Mouse (Mus musculus) kidney, embryonic 14.5 days (tissue): Measurements from ENCODE around the gene Chst8. TPM values are rescaled to one million over a fixed set of nuclear protein-coding genes. Genes with fewer than 3 reads are reported as not detected.
A peak's percentile ranks its signal among the peaks of the same experiment; 100 is the strongest.

Source experiments
- ATAC-seq: fragments of 200-750 bp; cut with Nextera tagmentation; 2 replicates; pipeline ENCODE4 v1.8.0; 2017; ENCODE audit warnings: moderate number of reproducible peaks, mild to moderate bottlenecking, moderate TSS enrichment, moderate library complexity; ENCODE audit not compliant: low FRiP score, low TSS enrichment
- H3K27ac ChIP-seq: fragments of 300-500 bp; sonication (generic); 2 replicates; pipeline ENCODE4 v1.5.1; 2014; ENCODE audit warnings: low read depth, mild to moderate bottlenecking, low read length, moderate library complexity, mixed read lengths
- H3K27me3 ChIP-seq: fragments of 300-500 bp; sonication (generic); 2 replicates; pipeline ENCODE4 v1.6.1; 2014; ENCODE audit warnings: mild to moderate bottlenecking, low read length; ENCODE audit not compliant: control insufficient read depth, insufficient read depth
- H3K36me3 ChIP-seq: fragments of 300-500 bp; sonication (generic); 2 replicates; pipeline ENCODE4 v1.6.1; 2014; ENCODE audit warnings: low read length, mixed read lengths; ENCODE audit not compliant: control insufficient read depth, insufficient read depth
- H3K4me1 ChIP-seq: fragments of 300-500 bp; sonication (generic); 2 replicates; pipeline ENCODE4 v1.6.1; 2014; ENCODE audit warnings: low read length, mixed read lengths; ENCODE audit not compliant: control insufficient read depth, insufficient read depth
- H3K4me2 ChIP-seq: fragments of 300-500 bp; sonication (generic); replicated peaks from 2 replicates; pipeline ENCODE4 v1.6.1; 2014; ENCODE audit warnings: low read depth, mild to moderate bottlenecking, low read length
- H3K4me3 ChIP-seq: fragments of 300-500 bp; sonication (generic); 2 replicates; pipeline ENCODE4 v1.5.1; 2014; ENCODE audit warnings: mild to moderate bottlenecking, low read length
- H3K9ac ChIP-seq: fragments of 300-500 bp; sonication (generic); 2 replicates; pipeline ENCODE4 v1.6.1; 2014; ENCODE audit warnings: low read depth, mild to moderate bottlenecking, low read length, moderate library complexity
- H3K9me3 ChIP-seq: fragments of 300-500 bp; sonication (generic); 2 replicates; pipeline ENCODE4 v1.6.1; 2016; ENCODE audit warnings: low read length; ENCODE audit not compliant: control insufficient read depth
- WGBS: fragments of 180-500 bp; shearing (Covaris S2); extraction: QIAGEN DNeasy Blood & Tissue Kit; methylation state at CpG from one replicate; pipeline ENCODE4 v1.1.7; 2014; 5-methylcytosine and 5-hydroxymethylcytosine counted together
- polyA plus RNA-seq: library from polyadenylated mRNA; unstranded; fragments of >200 nt; fragmentation: Nextera tagmentation; extraction: Ambion mirVana; gene quantifications from 2 replicates; pipeline ENCODE4 v1.2.1, GENCODE M21; 2014

Gene Chst8
- polyA plus RNA-seq, 1 experiment from 2014 or later = 8.7 TPM

- Histone ChIP-seq H3K9ac (no peak overlapping the region), H3K27me3 (no peaks in the 10 kb centered on the region), H3K27ac (no peak overlapping the region), H3K36me3 (no peaks in the 10 kb centered on the region), H3K4me3 (no peak overlapping the region), H3K4me2 (no peak overlapping the region), H3K4me1 (no peaks in the 10 kb centered on the region), H3K9me3 (no peaks in the 10 kb centered on the region; the same call in 1 of the 2 replicates)
- 89% methylated on average over 4 of the region's 4 CpGs for WGBS
- no peak for ATAC-seq
Observed at GRCm38 (mm10) chr7:34838231-34838630, 25.7 kb upstream of the Chst8 start.

DNA sequence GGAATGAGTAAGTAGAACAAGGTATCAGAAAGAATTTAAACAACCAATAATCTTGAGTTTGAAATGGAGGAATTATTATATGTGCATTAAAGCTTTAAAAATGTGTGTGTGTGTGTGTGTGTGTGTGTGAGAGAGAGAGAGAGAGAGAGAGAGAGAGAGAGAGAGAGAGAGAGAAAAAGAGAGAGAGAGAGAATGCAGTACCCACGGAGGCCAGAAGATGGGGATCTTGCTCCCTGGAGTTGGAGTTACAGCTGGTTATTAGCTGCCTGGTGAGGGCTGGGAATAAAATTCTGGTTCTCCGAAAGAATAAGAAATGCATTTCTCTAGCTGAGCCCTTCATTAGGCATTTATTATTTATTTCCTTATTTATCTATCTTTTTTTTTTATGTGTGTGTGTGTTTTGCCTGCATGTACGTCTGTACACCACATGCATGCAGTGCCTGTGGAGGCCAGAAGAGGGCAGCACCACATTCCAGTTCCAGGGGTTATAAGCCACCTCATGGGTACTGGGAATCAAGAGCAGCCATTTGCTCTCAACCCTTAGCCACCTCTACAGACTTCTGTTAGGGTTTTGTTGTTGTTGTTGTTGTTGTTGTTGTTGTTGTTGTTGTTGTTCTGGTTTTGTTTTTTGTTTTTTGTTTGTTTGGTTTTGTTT, 13.9 kb upstream of the Chst8 start:
- Histone ChIP-seq H3K27ac (no peak overlapping the region), H3K4me3 (no peak overlapping the region), H3K4me1 (no peaks in the 10 kb centered on the region), H3K9ac (no peak overlapping the region), H3K4me2 (no peak overlapping the region), H3K9me3 (no peaks in the 10 kb centered on the region), H3K36me3 (no peaks in the 10 kb centered on the region), H3K27me3 (no peaks in the 10 kb centered on the region)
- no peak for ATAC-seq
- WGBS = 48% methylated on average over 3 of the region's 3 CpGs

- Histone ChIP-seq H3K27ac (no peak overlapping the region), H3K9me3 (no peaks in the 10 kb centered on the region), H3K4me1 (no peaks in the 10 kb centered on the region), H3K4me2 (no peak overlapping the region), H3K9ac (no peak overlapping the region), H3K27me3 (no peaks in the 10 kb centered on the region), H3K36me3 (no peaks in the 10 kb centered on the region), H3K4me3 (no peak overlapping the region)
- ATAC-seq = no peak
- 86% methylated on average over 9 of the region's 9 CpGs for WGBS
Observed at GRCm38 (mm10) chr7:34821587-34821986, 9.1 kb upstream of the Chst8 start.

DNA sequence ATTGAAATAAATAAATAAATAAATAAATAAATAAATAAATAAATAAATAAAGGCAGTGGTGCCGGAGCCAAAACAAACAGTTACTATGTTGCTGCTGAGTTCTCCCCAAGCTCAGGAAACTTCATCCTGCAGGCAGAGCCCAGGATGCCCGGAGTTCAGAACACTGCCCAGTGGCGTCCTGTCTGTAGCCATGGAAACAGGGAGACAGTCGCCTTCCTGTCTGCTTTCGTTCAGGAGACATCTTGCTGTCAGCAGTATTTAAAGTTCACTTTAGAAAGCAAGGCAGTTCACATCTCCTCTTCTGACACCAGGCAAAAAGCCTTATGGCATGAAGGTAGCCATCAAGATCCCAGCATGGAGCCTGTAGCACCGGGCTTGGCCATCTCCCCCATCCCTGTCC, 8.0 kb upstream of the Chst8 start:
- no peak overlapping the region for H3K4me2 ChIP-seq
- ATAC-seq = no peak
- no peaks in the 10 kb centered on the region for H3K4me1 ChIP-seq
- H3K27ac ChIP-seq = no peak overlapping the region
- H3K27me3 ChIP-seq = no peaks in the 10 kb centered on the region
- no peaks in the 10 kb centered on the region for H3K36me3 ChIP-seq
- no peaks in the 10 kb centered on the region for H3K9me3 ChIP-seq
- no peak overlapping the region for H3K9ac ChIP-seq
- H3K4me3 ChIP-seq = no peak overlapping the region
- 28% methylated on average over 6 of the region's 6 CpGs for WGBS

DNA sequence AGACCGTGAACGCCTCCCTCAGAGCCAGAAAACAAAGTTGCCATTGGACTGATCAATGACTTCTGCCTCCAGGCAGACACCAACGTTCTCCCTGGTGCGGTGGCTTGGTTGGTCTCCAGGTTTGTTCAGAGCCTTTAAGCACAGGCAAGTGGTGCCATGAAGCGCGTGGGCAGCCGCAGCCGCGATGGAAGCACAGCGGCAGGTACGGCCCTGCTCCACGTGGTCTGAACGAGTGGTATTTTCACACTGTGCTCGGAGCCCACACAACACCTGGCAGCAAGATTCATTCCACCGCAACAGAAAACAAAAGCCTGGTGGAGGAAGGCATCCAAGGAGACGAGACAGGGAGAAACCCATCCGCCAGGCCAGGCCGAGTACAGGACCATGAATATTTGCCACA, 7.3 kb upstream of the Chst8 start:
- H3K4me2 ChIP-seq = no peak overlapping the region
- H3K36me3 ChIP-seq = no peaks in the 10 kb centered on the region
- no peaks in the 10 kb centered on the region for H3K4me1 ChIP-seq
- H3K4me3 ChIP-seq = no peak overlapping the region
- no peak for ATAC-seq
- no peak overlapping the region for H3K27ac ChIP-seq
- H3K9me3 ChIP-seq = no peaks in the 10 kb centered on the region
- 84% methylated on average over 18 of the region's 18 CpGs for WGBS
- no peak overlapping the region for H3K9ac ChIP-seq
- H3K27me3 ChIP-seq = peaks cover 4% of the 10 kb centered on the region; the same call in 1 of the 2 replicates

- Histone ChIP-seq H3K27me3 (peaks cover 6% of the 10 kb centered on the region), H3K4me2 (no peak overlapping the region), H3K4me1 (no peaks in the 10 kb centered on the region), H3K36me3 (no peaks in the 10 kb centered on the region), H3K27ac (no peak overlapping the region), H3K9me3 (no peaks in the 10 kb centered on the region), H3K9ac (no peak overlapping the region), H3K4me3 (no peak overlapping the region)
- WGBS = 73% methylated on average over 5 of the region's 5 CpGs
- no peak for ATAC-seq
Observed at GRCm38 (mm10) chr7:34818660-34819059, 6.1 kb upstream of the Chst8 start.

GRCm38 (mm10) chr7:34816981-34817380, 4.5 kb upstream of the Chst8 start:
- no peaks in the 10 kb centered on the region for H3K36me3 ChIP-seq
- 0 out of 2 replicates have a peak, but pooled peaks cover 2% of the 10 kb centered on the region for H3K4me1 ChIP-seq
- no peak overlapping the region for H3K4me2 ChIP-seq
- H3K4me3 ChIP-seq = no peak overlapping the region
- no peak overlapping the region for H3K9ac ChIP-seq
- no peak for ATAC-seq
- no peaks in the 10 kb centered on the region for H3K9me3 ChIP-seq
- 60% methylated on average over 7 of the region's 7 CpGs for whole genome bisulfite sequencing
- no peak overlapping the region for H3K27ac ChIP-seq
- peaks cover 18% of the 10 kb centered on the region for H3K27me3 ChIP-seq

DNA sequence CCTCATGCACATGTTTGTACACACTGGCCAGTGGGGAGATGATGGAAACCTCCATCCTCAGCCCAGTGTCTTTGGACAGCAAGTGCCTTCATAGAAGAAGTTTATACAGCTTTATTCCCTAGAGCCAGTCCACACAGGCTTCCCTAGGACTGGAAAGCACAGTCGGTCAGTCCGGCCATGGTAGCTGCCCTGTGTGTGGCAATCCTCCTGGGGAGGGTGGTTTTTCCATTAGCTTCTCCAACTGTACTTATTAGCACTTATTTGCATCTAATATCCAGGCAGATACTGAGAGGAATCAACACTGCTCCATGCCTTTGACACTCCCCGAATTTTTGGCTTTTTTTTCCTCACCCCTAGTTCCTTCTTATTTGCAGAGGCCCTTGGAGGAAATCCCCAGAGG, 2.3 kb upstream of the Chst8 start:
- Histone ChIP-seq H3K27me3 (peaks cover 38% of the 10 kb centered on the region), H3K4me2 (no peak overlapping the region), H3K4me1 (0 out of 2 replicates have a peak, but pooled peaks cover 6% of the 10 kb centered on the region), H3K27ac (no peak overlapping the region), H3K36me3 (no peaks in the 10 kb centered on the region), H3K4me3 (no peak overlapping the region), H3K9ac (no peak overlapping the region), H3K9me3 (no peaks in the 10 kb centered on the region)
- ATAC-seq = no peak
- 68% methylated on average over 3 of the region's 3 CpGs for WGBS

- Histone ChIP-seq H3K27me3 (peaks cover 47% of the 10 kb centered on the region), H3K27ac (no peak overlapping the region), H3K4me2 (peak overlapping the region; percentile 98), H3K9me3 (no peaks in the 10 kb centered on the region), H3K36me3 (no peaks in the 10 kb centered on the region), H3K4me3 (peak overlapping the region; percentile 46), H3K9ac (peak overlapping the region; percentile 38), H3K4me1 (0 out of 2 replicates have a peak, but pooled peaks cover 6% of the 10 kb centered on the region)
- ATAC-seq = peak; percentile 9
- WGBS = under 1% methylated on average over 66 of the region's 66 CpGs
Observed at GRCm38 (mm10) chr7:34811531-34812526, 682 bp downstream of the Chst8 start.
